Mouse (Mus musculus): ENCODE data around the gene Ctnnd2. TPM values are rescaled to one million over a fixed set of nuclear protein-coding genes. Genes with fewer than 3 reads are reported as not detected.

The Ctnnd2 gene
- total and polyA plus RNA-seq, 3 experiments: 0.16 TPM; not detected in 2

- Histone ChIP-seq H3K27me3 (ENCODE audit: insufficient read depth, low read length) (no peaks in the 10 kb centered on the region), H3K9me3 (replicated peaks) (peaks cover 10% of the 10 kb centered on the region), H3K36me3 (replicated peaks) (no peaks in the 10 kb centered on the region), H3K4me3 (ENCODE audit: low read depth, low read length) (no peak overlapping the region), H3K4me1 (ENCODE audit: insufficient read depth, low read depth, low read length) (no peaks in the 10 kb centered on the region)
- no peak for DNase-seq (ENCODE audit: low spot score)
- ATAC-seq (ENCODE audit: extremely low read depth, insufficient number of reproducible peaks, low FRiP score, poor library complexity, severe bottlenecking): no peak
- TF ChIP-seq POLR2AphosphoS5 (IDR thresholded peaks at IDR 0.05; ENCODE audit: insufficient replicate concordance, low read depth, low read length): no peak
- no peak for TF ChIP-seq GATA1 (IDR thresholded peaks at IDR 0.05; ENCODE audit: borderline replicate concordance, low read length)
- TF ChIP-seq TAL1 (conservative IDR thresholded peaks at IDR 0.05; ENCODE audit: low read depth, low read length): no peak
- TF ChIP-seq CTCF (IDR thresholded peaks at IDR 0.05; ENCODE audit: low read depth, low read length): no peak
- no peak for TF ChIP-seq GATA2 (IDR thresholded peaks at IDR 0.05; ENCODE audit: borderline replicate concordance, low read depth, low read length)
Observed at GRCm38 (mm10) chr15:30427342-30427741, 254.9 kb downstream of the Ctnnd2 start.

- H3K27me3 ChIP-seq (ENCODE audit: insufficient read depth, low read length): no peaks in the 10 kb centered on the region
- H3K36me3 ChIP-seq (replicated peaks): no peaks in the 10 kb centered on the region
- H3K9me3 ChIP-seq (replicated peaks): no peaks in the 10 kb centered on the region
- TF ChIP-seq GATA1 (IDR thresholded peaks at IDR 0.05; ENCODE audit: borderline replicate concordance, low read length): no peak
- TF ChIP-seq POLR2AphosphoS5 (IDR thresholded peaks at IDR 0.05; ENCODE audit: insufficient replicate concordance, low read depth, low read length): no peak
- no peak for TF ChIP-seq GATA2 (IDR thresholded peaks at IDR 0.05; ENCODE audit: borderline replicate concordance, low read depth, low read length)
- no peak for TF ChIP-seq TAL1 (conservative IDR thresholded peaks at IDR 0.05; ENCODE audit: low read depth, low read length)
- no peak for TF ChIP-seq CTCF (IDR thresholded peaks at IDR 0.05; ENCODE audit: low read depth, low read length)
- H3K4me1 ChIP-seq (ENCODE audit: insufficient read depth, low read depth, low read length): no peaks in the 10 kb centered on the region
- no peak overlapping the region for H3K4me3 ChIP-seq (ENCODE audit: low read depth, low read length)
- DNase-seq (ENCODE audit: low spot score) (no peak), ATAC-seq (ENCODE audit: extremely low read depth, insufficient number of reproducible peaks, low FRiP score, poor library complexity, severe bottlenecking) (no peak)
Observed at GRCm38 (mm10) chr15:30439045-30439444, 266.7 kb downstream of the Ctnnd2 start.

- DNase-seq (ENCODE audit: low spot score) (no peak), ATAC-seq (ENCODE audit: extremely low read depth, insufficient number of reproducible peaks, low FRiP score, poor library complexity, severe bottlenecking) (no peak)
Observed at GRCm38 (mm10) chr15:30450765-30451164, 278.4 kb downstream of the Ctnnd2 start.

GRCm38 (mm10) chr15:30451921-30452320 is 279.5 kb downstream of the Ctnnd2 start:
- no peaks in the 10 kb centered on the region for H3K36me3 ChIP-seq (replicated peaks)
- DNase-seq (ENCODE audit: low spot score): no peak
- H3K4me1 ChIP-seq (ENCODE audit: insufficient read depth, low read depth, low read length): no peaks in the 10 kb centered on the region
- no peak for ATAC-seq (ENCODE audit: extremely low read depth, insufficient number of reproducible peaks, low FRiP score, poor library complexity, severe bottlenecking)
- no peaks in the 10 kb centered on the region for H3K27me3 ChIP-seq (ENCODE audit: insufficient read depth, low read length)
- H3K9me3 ChIP-seq (replicated peaks): peaks cover 8% of the 10 kb centered on the region
- TF ChIP-seq CTCF (IDR thresholded peaks at IDR 0.05; ENCODE audit: low read depth, low read length) (no peak), POLR2AphosphoS5 (IDR thresholded peaks at IDR 0.05; ENCODE audit: insufficient replicate concordance, low read depth, low read length) (no peak), GATA2 (IDR thresholded peaks at IDR 0.05; ENCODE audit: borderline replicate concordance, low read depth, low read length) (no peak), TAL1 (conservative IDR thresholded peaks at IDR 0.05; ENCODE audit: low read depth, low read length) (no peak), GATA1 (IDR thresholded peaks at IDR 0.05; ENCODE audit: borderline replicate concordance, low read length) (no peak)
- no peak overlapping the region for H3K4me3 ChIP-seq (ENCODE audit: low read depth, low read length)

More at GRCm38 (mm10) chr15:30450765-30451164, 278.4 kb downstream of the Ctnnd2 start:
- Histone ChIP-seq H3K9me3 (replicated peaks) (peaks cover 8% of the 10 kb centered on the region), H3K4me1 (ENCODE audit: insufficient read depth, low read depth, low read length) (no peaks in the 10 kb centered on the region), H3K4me3 (ENCODE audit: low read depth, low read length) (no peak overlapping the region), H3K36me3 (replicated peaks) (no peaks in the 10 kb centered on the region), H3K27me3 (ENCODE audit: insufficient read depth, low read length) (no peaks in the 10 kb centered on the region)
- TF ChIP-seq CTCF (IDR thresholded peaks at IDR 0.05; ENCODE audit: low read depth, low read length) (no peak), GATA1 (IDR thresholded peaks at IDR 0.05; ENCODE audit: borderline replicate concordance, low read length) (no peak), POLR2AphosphoS5 (IDR thresholded peaks at IDR 0.05; ENCODE audit: insufficient replicate concordance, low read depth, low read length) (no peak), GATA2 (IDR thresholded peaks at IDR 0.05; ENCODE audit: borderline replicate concordance, low read depth, low read length) (no peak), TAL1 (conservative IDR thresholded peaks at IDR 0.05; ENCODE audit: low read depth, low read length) (no peak)

GRCm38 (mm10) chr15:30457541-30458250 is 285.3 kb downstream of the Ctnnd2 start:
- TF ChIP-seq CTCF (IDR thresholded peaks at IDR 0.05; ENCODE audit: low read depth, low read length): no peak
- no peak for TF ChIP-seq POLR2AphosphoS5 (IDR thresholded peaks at IDR 0.05; ENCODE audit: insufficient replicate concordance, low read depth, low read length)
- no peak for TF ChIP-seq TAL1 (conservative IDR thresholded peaks at IDR 0.05; ENCODE audit: low read depth, low read length)
- TF ChIP-seq GATA2 (IDR thresholded peaks at IDR 0.05; ENCODE audit: borderline replicate concordance, low read depth, low read length): no peak
- TF ChIP-seq GATA1 (IDR thresholded peaks at IDR 0.05; ENCODE audit: borderline replicate concordance, low read length): no peak
- DNase-seq (ENCODE audit: low spot score) (no peak), ATAC-seq (ENCODE audit: extremely low read depth, insufficient number of reproducible peaks, low FRiP score, poor library complexity, severe bottlenecking) (no peak)
- Histone ChIP-seq H3K27me3 (ENCODE audit: insufficient read depth, low read length) (no peaks in the 10 kb centered on the region), H3K36me3 (replicated peaks) (no peaks in the 10 kb centered on the region), H3K9me3 (replicated peaks) (no peaks in the 10 kb centered on the region; the same call in 1 of the 2 replicates), H3K4me3 (ENCODE audit: low read depth, low read length) (no peak overlapping the region), H3K4me1 (ENCODE audit: insufficient read depth, low read depth, low read length) (no peaks in the 10 kb centered on the region)

- no peak for ATAC-seq (ENCODE audit: extremely low read depth, insufficient number of reproducible peaks, low FRiP score, poor library complexity, severe bottlenecking)
- Histone ChIP-seq H3K4me3 (ENCODE audit: low read depth, low read length) (no peak overlapping the region), H3K4me1 (ENCODE audit: insufficient read depth, low read depth, low read length) (no peaks in the 10 kb centered on the region), H3K36me3 (replicated peaks) (no peaks in the 10 kb centered on the region), H3K9me3 (replicated peaks) (no peaks in the 10 kb centered on the region), H3K27me3 (ENCODE audit: insufficient read depth, low read length) (no peaks in the 10 kb centered on the region)
- no peak for TF ChIP-seq GATA1 (IDR thresholded peaks at IDR 0.05; ENCODE audit: borderline replicate concordance, low read length)
- no peak for TF ChIP-seq POLR2AphosphoS5 (IDR thresholded peaks at IDR 0.05; ENCODE audit: insufficient replicate concordance, low read depth, low read length)
- no peak for TF ChIP-seq GATA2 (IDR thresholded peaks at IDR 0.05; ENCODE audit: borderline replicate concordance, low read depth, low read length)
- TF ChIP-seq CTCF (IDR thresholded peaks at IDR 0.05; ENCODE audit: low read depth, low read length): no peak
- TF ChIP-seq TAL1 (conservative IDR thresholded peaks at IDR 0.05; ENCODE audit: low read depth, low read length): no peak
- DNase-seq (ENCODE audit: low spot score): no peak
Observed at GRCm38 (mm10) chr15:30458671-30459070, 286.3 kb downstream of the Ctnnd2 start.
